Mouse (Mus musculus): ENCODE data around the gene Foxn3. TPM values are rescaled to one million over a fixed set of nuclear protein-coding genes. Genes with fewer than 3 reads are reported as not detected.

The Foxn3 gene
- polyA plus RNA-seq, 1 experiment from 2014 or later = 41.9 TPM

GRCm38 (mm10) chr12:99285199-99285598 is 278.2 kb downstream of the Foxn3 start:
- Histone ChIP-seq H3K36me3 (ENCODE audit: control insufficient read depth, insufficient read depth) (peaks cover 5% of the 10 kb centered on the region; the same call in 1 of the 2 replicates), H3K4me2 (replicated peaks; ENCODE audit: low read depth) (no peak overlapping the region), H3K9me3 (ENCODE audit: control insufficient read depth) (no peaks in the 10 kb centered on the region), H3K4me3 (ENCODE audit: low read depth, low read length) (no peak overlapping the region), H3K4me1 (replicated peaks; ENCODE audit: control insufficient read depth, insufficient read depth, low read length) (no peaks in the 10 kb centered on the region; the same call in 1 of the 2 replicates), H3K9ac (ENCODE audit: low read depth, low read length) (no peak overlapping the region), H3K27me3 (replicated peaks; ENCODE audit: control insufficient read depth, insufficient read depth, low read length) (no peaks in the 10 kb centered on the region), H3K27ac (ENCODE audit: low read depth, low read length) (no peak overlapping the region)
- TF ChIP-seq CTCF (IDR thresholded peaks at IDR 0.05; ENCODE audit: low read depth) = no peak
- no peak for ATAC-seq
- 61% methylated on average over 9 of the region's 9 CpGs for WGBS

- no peak overlapping the region for H3K9ac ChIP-seq (ENCODE audit: low read depth, low read length)
- no peaks in the 10 kb centered on the region; the same call in 1 of the 2 replicates for H3K4me1 ChIP-seq (replicated peaks; ENCODE audit: control insufficient read depth, insufficient read depth, low read length)
- H3K4me2 ChIP-seq (replicated peaks; ENCODE audit: low read depth) = no peak overlapping the region
- no peak for TF ChIP-seq CTCF (IDR thresholded peaks at IDR 0.05; ENCODE audit: low read depth)
- no peaks in the 10 kb centered on the region for H3K9me3 ChIP-seq (ENCODE audit: control insufficient read depth)
- 63% methylated on average over 8 of the region's 8 CpGs for WGBS
- no peak overlapping the region for H3K4me3 ChIP-seq (ENCODE audit: low read depth, low read length)
- no peak for ATAC-seq
- H3K27ac ChIP-seq (ENCODE audit: low read depth, low read length) = no peak overlapping the region
- H3K36me3 ChIP-seq (ENCODE audit: control insufficient read depth, insufficient read depth) = 0 out of 2 replicates have a peak, but pooled peaks cover 3% of the 10 kb centered on the region
- H3K27me3 ChIP-seq (replicated peaks; ENCODE audit: control insufficient read depth, insufficient read depth, low read length) = no peaks in the 10 kb centered on the region
These were observed 278.8 kb downstream of the Foxn3 start for GRCm38 (mm10) chr12:99284419-99285069.

GRCm38 (mm10) chr12:99280826-99281225 is 282.6 kb downstream of the Foxn3 start:
- 85% methylated on average over 13 of the region's 13 CpGs for WGBS
- H3K27me3 ChIP-seq (replicated peaks; ENCODE audit: control insufficient read depth, insufficient read depth, low read length) = no peaks in the 10 kb centered on the region
- H3K36me3 ChIP-seq (ENCODE audit: control insufficient read depth, insufficient read depth) = peaks cover 4% of the 10 kb centered on the region; the same call in 1 of the 2 replicates
- H3K9ac ChIP-seq (ENCODE audit: low read depth, low read length) = no peak overlapping the region
- H3K4me2 ChIP-seq (replicated peaks; ENCODE audit: low read depth) = no peak overlapping the region
- no peaks in the 10 kb centered on the region for H3K9me3 ChIP-seq (ENCODE audit: control insufficient read depth)
- ATAC-seq = no peak
- no peak overlapping the region for H3K4me3 ChIP-seq (ENCODE audit: low read depth, low read length)
- TF ChIP-seq CTCF (IDR thresholded peaks at IDR 0.05; ENCODE audit: low read depth) = no peak
- no peaks in the 10 kb centered on the region; the same call in 1 of the 2 replicates for H3K4me1 ChIP-seq (replicated peaks; ENCODE audit: control insufficient read depth, insufficient read depth, low read length)
- no peak overlapping the region for H3K27ac ChIP-seq (ENCODE audit: low read depth, low read length)

- no peak overlapping the region for H3K9ac ChIP-seq (ENCODE audit: low read depth, low read length)
- H3K27ac ChIP-seq (ENCODE audit: low read depth, low read length) = no peak overlapping the region
- no peak overlapping the region for H3K4me2 ChIP-seq (replicated peaks; ENCODE audit: low read depth)
- no peaks in the 10 kb centered on the region for H3K9me3 ChIP-seq (ENCODE audit: control insufficient read depth)
- no peak for TF ChIP-seq CTCF (IDR thresholded peaks at IDR 0.05; ENCODE audit: low read depth)
- peaks cover 4% of the 10 kb centered on the region; the same call in 1 of the 2 replicates for H3K36me3 ChIP-seq (ENCODE audit: control insufficient read depth, insufficient read depth)
- H3K27me3 ChIP-seq (replicated peaks; ENCODE audit: control insufficient read depth, insufficient read depth, low read length) = no peaks in the 10 kb centered on the region
- whole genome bisulfite sequencing = 53% methylated on average over 4 of the region's 4 CpGs
- no peak overlapping the region for H3K4me3 ChIP-seq (ENCODE audit: low read depth, low read length)
- no peak for ATAC-seq
- no peaks in the 10 kb centered on the region; the same call in 1 of the 2 replicates for H3K4me1 ChIP-seq (replicated peaks; ENCODE audit: control insufficient read depth, insufficient read depth, low read length)
These were observed 283.1 kb downstream of the Foxn3 start for GRCm38 (mm10) chr12:99280291-99280690.

GRCm38 (mm10) chr12:99279426-99279825 is 284.0 kb downstream of the Foxn3 start:
- Histone ChIP-seq H3K4me1 (replicated peaks; ENCODE audit: control insufficient read depth, insufficient read depth, low read length) (no peaks in the 10 kb centered on the region; the same call in 1 of the 2 replicates), H3K4me2 (replicated peaks; ENCODE audit: low read depth) (no peak overlapping the region), H3K36me3 (ENCODE audit: control insufficient read depth, insufficient read depth) (peaks cover 4% of the 10 kb centered on the region; the same call in 1 of the 2 replicates), H3K9ac (ENCODE audit: low read depth, low read length) (no peak overlapping the region), H3K4me3 (ENCODE audit: low read depth, low read length) (no peak overlapping the region), H3K27ac (ENCODE audit: low read depth, low read length) (no peak overlapping the region), H3K9me3 (ENCODE audit: control insufficient read depth) (no peaks in the 10 kb centered on the region), H3K27me3 (replicated peaks; ENCODE audit: control insufficient read depth, insufficient read depth, low read length) (no peaks in the 10 kb centered on the region)
- no peak for ATAC-seq
- 85% methylated on average over 4 of the region's 4 CpGs for WGBS
- no peak for TF ChIP-seq CTCF (IDR thresholded peaks at IDR 0.05; ENCODE audit: low read depth)

- no peak for TF ChIP-seq CTCF (IDR thresholded peaks at IDR 0.05; ENCODE audit: low read depth)
- WGBS = 89% methylated on average over 1 of the region's 1 CpGs
- Histone ChIP-seq H3K4me1 (replicated peaks; ENCODE audit: control insufficient read depth, insufficient read depth, low read length) (peaks cover under 1% of the 10 kb centered on the region; the same call in 1 of the 2 replicates), H3K9me3 (ENCODE audit: control insufficient read depth) (no peaks in the 10 kb centered on the region), H3K4me2 (replicated peaks; ENCODE audit: low read depth) (no peak overlapping the region), H3K27me3 (replicated peaks; ENCODE audit: control insufficient read depth, insufficient read depth, low read length) (no peaks in the 10 kb centered on the region), H3K4me3 (ENCODE audit: low read depth, low read length) (no peak overlapping the region), H3K9ac (ENCODE audit: low read depth, low read length) (no peak overlapping the region), H3K27ac (ENCODE audit: low read depth, low read length) (no peak overlapping the region), H3K36me3 (ENCODE audit: control insufficient read depth, insufficient read depth) (peaks cover 4% of the 10 kb centered on the region; the same call in 1 of the 2 replicates)
- no peak for ATAC-seq
These were observed 288.8 kb downstream of the Foxn3 start for GRCm38 (mm10) chr12:99274589-99274988.

Measured in intestine, postnatal 0 days (tissue).